Mouse (Mus musculus): ENCODE results near the gene Spryd4.
"Not testable (repeated sequence)": the region's sequence is repeated elsewhere in the genome, so short reads cannot be mapped to it uniquely, and the experiment has no call there.

The Spryd4 gene

GRCm38 (mm10) chr10:128211390-128212108 lies at the start of gene Spryd4:
Gene Spryd4, minus strand, starts transcription at chr10:128211807.
- peak; percentile 76 to 91 for DNase-seq

DNA sequence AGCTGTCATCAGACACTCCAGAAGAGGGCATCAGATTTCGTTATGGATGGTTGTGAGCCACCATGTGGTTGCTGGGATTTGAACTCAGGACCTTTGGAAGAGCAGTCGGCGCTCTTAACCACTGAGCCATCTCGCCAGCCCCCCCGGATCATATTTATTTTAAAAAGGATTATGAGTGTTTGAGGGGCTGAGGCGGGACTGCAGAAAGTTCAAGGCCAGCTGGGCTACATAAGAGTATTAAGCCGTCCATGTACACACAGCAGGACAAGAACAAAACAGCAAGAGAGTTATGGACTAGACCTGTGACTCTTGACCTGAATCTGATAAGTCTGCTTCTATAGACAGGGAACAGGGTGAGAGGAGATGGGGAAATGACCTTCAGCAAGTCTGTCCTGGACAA lies 48.8 kb upstream of the Spryd4 start:
- DNase-seq = not testable (repeated sequence)

GRCm38 (mm10) chr10:128259946-128260345 lies 48.3 kb upstream of the Spryd4 start:
- DNase-seq = no peak

DNA sequence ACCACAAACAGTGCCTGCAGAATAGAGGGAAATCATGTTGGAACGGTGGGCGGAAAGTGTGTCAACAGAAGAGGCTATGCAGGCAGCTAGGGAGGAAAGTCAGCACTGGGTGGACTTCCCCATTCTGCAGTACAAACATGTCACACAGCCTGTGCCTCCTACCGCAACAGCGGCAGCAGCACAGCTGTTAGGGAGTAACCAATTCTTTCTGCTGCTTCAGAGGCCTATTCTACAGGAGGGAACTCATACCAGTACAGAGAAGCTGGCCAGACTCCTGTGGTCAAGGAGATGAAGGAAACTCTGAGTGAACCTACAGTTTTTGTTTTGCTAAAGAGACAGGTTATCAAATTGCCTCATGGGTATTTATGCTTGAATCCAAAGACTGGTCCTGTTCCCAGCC lies 47.3 kb upstream of the Spryd4 start:
- DNase-seq = peak; percentile 42 to 45

- no peak for DNase-seq
Observed at GRCm38 (mm10) chr10:128256328-128256727, 44.7 kb upstream of the Spryd4 start.

DNA sequence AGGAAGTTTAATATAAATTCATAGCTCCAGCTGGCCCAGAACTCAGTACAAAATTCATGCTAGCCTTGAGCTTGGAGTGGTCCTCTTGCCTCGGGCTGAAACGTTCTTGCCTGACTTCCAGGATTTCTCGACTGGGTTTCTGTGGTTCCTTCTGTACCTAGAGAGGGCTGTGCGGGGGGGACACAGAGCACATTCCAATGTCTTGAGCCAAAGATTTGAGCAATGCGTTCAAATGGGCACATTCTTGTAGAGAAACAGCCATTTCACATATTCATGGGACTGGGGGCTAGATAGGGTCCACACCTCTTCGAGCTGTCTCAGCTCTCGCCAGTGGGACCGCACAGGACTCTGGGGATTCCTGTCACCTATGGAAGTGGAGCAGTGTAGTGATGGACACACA lies 44.3 kb upstream of the Spryd4 start:
- DNase-seq = no peak

DNA sequence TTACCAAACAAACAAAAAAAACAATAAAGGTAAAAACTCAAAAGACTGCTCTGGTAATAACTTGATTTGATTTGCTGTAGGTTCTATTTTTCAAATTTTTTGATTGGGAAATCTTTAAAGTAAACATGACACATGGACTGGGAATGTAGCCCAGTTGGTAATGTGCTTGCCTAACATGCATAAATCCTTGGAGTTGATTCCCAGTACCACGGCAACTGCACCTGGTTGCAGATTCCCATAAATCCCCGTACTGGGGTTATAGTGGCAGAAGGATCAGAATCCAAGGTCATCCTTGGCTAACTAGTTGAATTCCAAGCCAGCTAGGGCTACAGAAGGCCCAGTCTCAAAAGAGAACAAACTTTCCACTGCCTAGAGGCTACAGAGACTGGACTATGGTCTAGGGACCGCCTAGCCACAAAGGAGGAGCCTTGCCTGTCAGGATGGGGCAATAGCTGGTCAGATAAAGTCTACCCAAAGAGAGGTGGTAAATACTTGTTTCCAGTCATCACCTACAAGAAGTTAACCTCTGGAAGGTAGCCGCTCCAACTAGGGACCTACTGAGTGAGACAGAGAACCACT lies 42.2 kb upstream of the Spryd4 start, which contains the start of gene Apon:
Gene Apon, plus strand, starts transcription at position 420 of the 579 bp plus-strand sequence.
- no peak for DNase-seq

DNA sequence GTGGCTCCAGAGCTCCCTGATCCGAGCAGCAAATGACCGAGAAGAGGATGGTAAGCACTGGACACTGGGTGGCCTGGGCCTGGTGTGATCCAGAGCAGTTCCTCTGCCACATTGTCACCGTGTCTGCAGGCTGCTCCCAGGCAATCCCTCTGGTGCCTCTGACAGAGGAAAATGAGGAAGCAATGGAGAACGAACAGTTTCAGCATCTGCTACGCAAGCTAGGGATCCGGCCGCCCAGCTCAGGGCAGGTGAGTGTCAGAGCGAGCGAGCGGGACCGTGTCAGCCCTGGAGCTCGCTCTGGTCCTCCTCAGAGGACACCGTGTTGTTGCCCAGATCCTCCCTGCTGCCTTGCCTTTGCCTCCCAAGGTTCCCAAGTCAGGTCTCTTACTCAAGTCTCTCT lies 39.0 kb upstream of the Spryd4 start:
- no peak for DNase-seq

- no peak for DNase-seq
Observed at GRCm38 (mm10) chr10:128247020-128247732, 35.6 kb upstream of the Spryd4 start.

DNA sequence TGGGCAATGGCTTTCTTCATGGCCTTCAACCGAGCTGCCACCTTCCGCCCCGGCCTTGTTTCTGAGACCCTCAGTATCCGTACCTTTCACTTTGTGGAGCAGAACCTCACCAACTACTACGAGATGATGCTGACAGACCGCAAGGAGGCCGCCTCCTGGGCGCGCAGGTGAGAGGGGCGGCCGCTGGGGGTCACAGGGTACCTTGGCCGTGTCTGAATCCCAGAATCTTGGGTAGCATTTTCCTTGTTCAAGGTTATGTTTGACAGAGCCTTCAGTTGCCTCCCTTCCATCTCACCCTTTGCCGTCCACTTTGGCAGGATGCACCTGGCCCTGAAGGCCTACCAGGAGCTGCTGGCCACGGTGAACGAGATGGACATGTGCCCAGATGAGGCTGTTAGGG lies 32.5 kb upstream of the Spryd4 start:
- no peak for DNase-seq

DNA sequence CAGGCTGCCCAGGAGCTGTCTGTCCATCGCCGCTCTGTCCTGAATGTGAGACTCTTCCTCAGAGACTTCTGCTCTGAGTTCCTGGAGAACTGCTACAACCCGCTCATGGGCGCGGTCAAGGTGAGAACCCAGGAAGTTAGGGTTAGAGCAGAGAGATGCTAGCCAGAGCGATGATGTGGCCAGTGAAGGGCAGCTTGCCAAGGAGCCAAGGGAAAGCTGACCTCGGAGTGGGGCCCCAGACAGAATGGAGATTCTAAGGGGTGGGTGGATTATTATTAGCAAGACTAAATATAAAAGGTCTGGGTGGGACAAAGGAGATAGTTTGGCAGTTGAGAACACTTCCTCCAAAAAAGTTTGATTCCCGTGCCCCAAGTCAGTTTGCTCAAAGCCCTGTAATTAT lies 31.6 kb upstream of the Spryd4 start:
- DNase-seq = no peak

GRCm38 (mm10) chr10:128240131-128240530 lies 28.5 kb upstream of the Spryd4 start:
- no peak for DNase-seq

- DNase-seq = no peak
Observed at GRCm38 (mm10) chr10:128239140-128239539, 27.5 kb upstream of the Spryd4 start.

DNA sequence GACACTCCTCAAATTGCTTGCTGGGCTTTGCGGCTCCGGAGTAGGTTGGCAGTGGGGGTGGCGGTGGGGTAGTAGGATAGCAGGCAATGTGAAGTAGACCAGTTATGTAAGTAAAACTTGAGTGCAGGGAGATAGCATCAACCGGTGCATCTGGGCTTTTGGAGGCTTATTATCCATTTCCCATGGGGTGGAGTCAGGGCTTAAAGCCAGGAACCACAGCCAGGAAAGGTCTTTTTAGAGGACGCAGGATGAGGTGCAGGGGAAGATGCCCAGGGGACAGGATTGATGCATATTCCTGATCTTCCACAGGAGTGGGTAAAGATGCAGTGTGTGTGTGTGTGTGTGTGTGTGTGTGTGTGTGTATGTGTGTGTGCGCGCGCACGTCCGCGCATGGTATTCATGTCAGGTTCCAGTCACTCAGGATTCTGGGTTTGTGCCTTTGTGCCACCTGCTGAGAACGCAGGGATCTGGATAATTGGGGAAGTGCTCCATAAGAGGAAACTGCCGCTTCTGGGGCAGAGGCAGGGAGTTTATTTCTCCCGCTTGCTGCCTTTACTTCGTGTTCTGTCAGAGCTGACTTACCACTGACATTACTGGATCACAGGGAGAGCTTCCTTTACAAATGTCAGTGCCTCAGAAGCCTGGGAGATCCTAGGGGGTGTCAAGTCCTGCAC lies 26.3 kb upstream of the Spryd4 start:
- no peak for DNase-seq

- DNase-seq = no peak
Observed at GRCm38 (mm10) chr10:128236321-128236720, 24.7 kb upstream of the Spryd4 start.

GRCm38 (mm10) chr10:128232420-128232985 lies 20.9 kb upstream of the Spryd4 start:
- peak in 1 of 2 experiments; percentile 41 for DNase-seq

DNA sequence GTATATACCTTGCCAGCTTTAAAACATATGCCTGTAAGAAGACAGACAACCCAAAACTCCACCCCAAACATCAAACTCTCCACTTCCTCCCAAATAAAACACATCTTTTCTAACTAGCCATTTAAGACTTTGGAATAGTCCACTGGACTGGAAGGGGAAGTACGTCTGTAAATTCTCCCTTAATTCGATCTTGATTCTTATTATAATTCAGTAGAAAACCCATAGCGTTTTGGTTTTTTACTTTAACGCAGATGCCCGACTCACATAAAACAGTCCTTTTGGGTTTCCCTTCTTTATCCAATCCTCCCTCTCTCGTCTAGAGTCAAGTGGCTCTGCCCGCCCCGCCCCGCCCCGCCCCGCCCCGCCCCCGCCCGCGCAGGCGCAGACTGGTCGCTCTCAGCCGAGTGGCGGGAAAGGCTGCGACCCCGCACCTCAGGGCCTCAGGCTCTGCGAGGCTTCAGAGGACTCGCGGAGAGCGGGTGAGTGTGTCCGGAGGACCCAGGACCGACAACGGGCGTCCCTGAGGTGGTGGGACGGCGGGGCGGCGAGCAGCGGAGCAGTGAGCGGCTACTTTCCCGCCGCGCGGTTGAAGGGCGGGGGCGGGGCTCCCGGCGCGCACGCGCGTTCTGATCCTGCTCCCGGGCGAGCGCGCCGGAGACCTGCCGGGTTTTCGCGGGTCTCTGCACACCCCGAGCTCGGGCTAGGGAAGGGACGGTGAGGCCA lies 20.3 kb upstream of the Spryd4 start, which contains the start of gene Timeless:
Gene Timeless, plus strand, starts transcription at position 369 of the 723 bp plus-strand sequence.
- DNase-seq = peak; percentile 80 to 93

DNA sequence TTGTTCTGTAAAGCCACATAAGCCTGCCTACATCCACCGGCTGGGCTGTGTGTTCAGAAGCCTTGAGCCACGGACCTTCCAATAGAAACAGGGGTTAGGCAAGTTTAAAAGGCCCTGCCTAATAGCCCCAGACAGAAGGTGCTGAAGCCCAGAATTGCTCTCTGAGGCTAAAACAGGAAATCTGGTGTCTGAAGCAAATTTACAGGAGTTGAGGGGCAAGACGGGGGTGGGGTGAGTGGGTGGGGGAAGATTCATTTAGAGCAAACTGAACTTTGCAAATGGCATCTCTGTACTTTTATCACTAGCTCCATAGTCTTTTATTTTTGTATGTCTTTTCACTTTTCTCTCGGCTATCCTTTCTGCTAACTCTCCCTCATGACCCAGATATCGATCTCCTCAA lies 19.5 kb upstream of the Spryd4 start:
- no peak for DNase-seq

GRCm38 (mm10) chr10:128230582-128230981 lies 19.0 kb upstream of the Spryd4 start:
- DNase-seq = no peak

DNA sequence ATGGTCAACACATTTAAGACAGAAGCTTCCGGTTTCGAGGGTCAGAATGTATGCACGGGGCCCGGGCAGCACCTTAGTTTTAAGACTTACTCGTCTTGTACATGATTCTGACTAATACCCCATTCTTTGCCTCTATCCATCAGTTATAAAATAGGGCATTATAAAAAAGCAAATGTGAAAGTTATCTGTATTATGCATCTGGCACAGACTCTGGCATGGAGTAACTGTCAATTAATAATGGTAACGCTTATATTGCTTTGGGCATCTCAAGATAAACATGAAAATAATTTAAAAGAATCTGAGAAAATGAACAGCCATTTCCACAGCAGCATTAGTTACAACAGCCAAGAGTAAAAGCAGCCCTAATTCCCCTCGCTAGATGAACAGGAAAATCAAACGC lies 16.4 kb upstream of the Spryd4 start:
- no peak for DNase-seq

DNA sequence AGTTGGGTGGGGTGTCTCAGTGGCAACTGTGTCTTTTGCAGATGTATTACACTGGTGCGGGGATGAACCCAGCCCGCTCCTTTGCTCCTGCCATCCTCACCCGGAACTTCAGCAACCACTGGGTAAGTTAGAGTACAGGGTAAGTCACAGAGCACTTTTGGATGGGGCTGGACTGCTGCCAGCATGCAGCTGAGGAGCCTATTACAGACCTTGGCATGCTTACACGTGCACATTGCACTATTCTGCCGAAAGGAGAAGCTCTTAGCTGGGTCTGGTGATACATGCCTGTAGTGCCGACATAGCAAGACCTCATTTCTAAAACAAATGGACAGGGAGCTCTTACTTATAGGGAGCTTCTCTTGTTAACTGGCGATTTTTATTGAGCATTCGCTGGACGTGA lies 16.0 kb upstream of the Spryd4 start:
- DNase-seq = no peak

GRCm38 (mm10) chr10:128225538-128225937 lies 13.9 kb upstream of the Spryd4 start, which contains the start of gene Mip:
Gene Mip, plus strand, starts transcription at chr10:128225838.
- DNase-seq = no peak
